Mouse (Mus musculus) neural tube, embryonic 10.5 days (tissue): ENCODE results near the gene Gabarap.

ENCODE experiments used
- DNase-seq: peaks from one replicate; pipeline ENCODE4 v3.0.0-alpha.2; 2017; ENCODE audit warnings: low spot score; ENCODE audit errors: extremely low spot score

Gene Gabarap

GRCm38 (mm10) chr11:69968793-69969192, 22.1 kb upstream of the Gabarap start:
- no peak for DNase-seq

GRCm38 (mm10) chr11:69970222-69970621, 20.7 kb upstream of the Gabarap start:
- no peak for DNase-seq

- DNase-seq: no peak
Measured at GRCm38 (mm10) chr11:69970775-69971174, 20.2 kb upstream of the Gabarap start.

GRCm38 (mm10) chr11:69974907-69975306, 16.0 kb upstream of the Gabarap start:
- DNase-seq: no peak

- DNase-seq: no peak
Measured at GRCm38 (mm10) chr11:69976271-69976670, 14.7 kb upstream of the Gabarap start.

GRCm38 (mm10) chr11:69979827-69980195, 11.1 kb upstream of the Gabarap start:
- DNase-seq: no peak

GRCm38 (mm10) chr11:69980196-69981140, 10.5 kb upstream of the Gabarap start:
- DNase-seq: peak; percentile 99

GRCm38 (mm10) chr11:69981141-69981762, 9.7 kb upstream of the Gabarap start, which contains the start of gene Ctdnep1:
Gene Ctdnep1 (plus strand): TSS chr11:69981156.
- DNase-seq: no peak

- DNase-seq: no peak
Measured at GRCm38 (mm10) chr11:69982225-69982624, 8.7 kb upstream of the Gabarap start, which contains the start of gene Elp5. Gene Elp5 (minus strand): TSS chr11:69982517.

DNA sequence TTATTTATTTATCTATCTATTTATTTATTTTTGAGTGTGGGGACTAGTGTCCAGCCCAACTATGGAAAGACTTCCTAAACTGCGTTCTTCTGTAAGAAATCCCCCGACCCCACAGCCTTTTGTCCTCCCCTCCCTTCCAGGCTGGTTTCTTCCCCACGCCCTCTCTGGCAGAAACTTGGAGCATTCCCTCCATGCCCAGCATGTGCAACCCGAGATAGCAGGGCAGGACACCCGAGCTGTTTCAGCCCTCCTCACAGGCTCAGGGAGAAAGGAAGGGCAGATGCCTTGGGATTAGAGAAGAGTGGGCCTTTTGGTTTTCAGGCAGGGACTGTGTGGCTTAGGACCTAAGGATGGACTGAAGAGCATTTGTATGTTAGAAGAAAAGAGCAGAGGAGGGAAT, 8.1 kb upstream of the Gabarap start:
- DNase-seq: no peak

- no peak for DNase-seq
Measured at GRCm38 (mm10) chr11:69983377-69983776, 7.6 kb upstream of the Gabarap start.

DNA sequence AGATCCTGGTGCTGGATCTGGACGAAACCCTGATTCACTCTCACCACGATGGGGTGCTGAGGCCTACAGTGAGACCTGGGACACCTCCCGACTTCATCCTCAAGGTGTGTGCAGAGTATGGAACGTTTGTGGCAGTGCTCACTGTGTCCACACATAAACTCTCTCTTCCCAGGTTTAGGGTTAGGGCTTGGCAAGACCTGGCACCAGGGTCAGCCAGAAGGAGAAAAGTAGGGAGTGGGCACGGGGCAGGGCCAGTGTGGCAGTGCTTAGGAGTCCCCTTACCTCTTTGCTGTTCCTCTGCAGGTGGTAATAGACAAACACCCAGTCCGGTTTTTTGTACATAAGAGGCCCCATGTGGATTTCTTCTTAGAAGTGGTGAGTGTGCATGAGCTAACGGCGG, 6.5 kb upstream of the Gabarap start:
- DNase-seq: no peak

DNA sequence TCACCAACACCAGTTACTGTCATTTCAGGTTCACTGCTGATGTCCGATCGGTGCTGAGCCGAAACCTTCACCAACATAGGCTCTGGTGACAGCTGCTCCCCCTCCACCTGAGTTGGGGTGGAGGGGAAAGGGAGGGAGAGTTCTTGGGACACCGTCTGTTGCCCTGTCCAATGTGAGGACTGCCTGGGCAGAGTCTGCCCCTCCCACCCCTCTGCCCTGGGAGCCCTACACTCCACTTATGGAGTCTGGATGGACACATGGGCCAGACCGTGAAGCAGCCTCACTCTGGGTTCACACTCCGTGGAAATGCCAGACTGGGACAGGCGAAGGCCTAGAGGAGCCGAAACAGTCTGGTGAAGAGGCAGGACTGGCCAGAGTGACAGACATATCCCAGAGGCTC, 994 bp upstream of the Gabarap start:
- DNase-seq: no peak

DNA sequence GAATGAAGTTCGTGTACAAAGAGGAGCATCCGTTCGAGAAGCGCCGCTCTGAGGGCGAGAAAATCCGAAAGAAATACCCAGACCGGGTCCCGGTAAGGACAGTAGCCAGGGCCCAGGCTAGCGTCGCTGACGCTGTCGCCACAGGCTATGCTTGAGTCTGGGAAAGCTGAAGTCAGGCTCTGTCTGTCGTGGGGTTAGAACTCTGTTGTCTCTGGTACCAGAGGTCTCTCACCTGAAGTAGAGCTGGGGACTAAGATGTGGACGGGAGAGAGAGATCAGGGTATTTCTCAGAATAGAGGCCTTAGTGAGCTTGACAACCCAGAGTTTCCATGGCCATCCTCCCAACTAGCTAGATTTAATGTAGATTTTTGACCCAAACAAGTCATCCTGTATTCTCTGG, 768 bp downstream of the Gabarap start:
- no peak for DNase-seq

DNA sequence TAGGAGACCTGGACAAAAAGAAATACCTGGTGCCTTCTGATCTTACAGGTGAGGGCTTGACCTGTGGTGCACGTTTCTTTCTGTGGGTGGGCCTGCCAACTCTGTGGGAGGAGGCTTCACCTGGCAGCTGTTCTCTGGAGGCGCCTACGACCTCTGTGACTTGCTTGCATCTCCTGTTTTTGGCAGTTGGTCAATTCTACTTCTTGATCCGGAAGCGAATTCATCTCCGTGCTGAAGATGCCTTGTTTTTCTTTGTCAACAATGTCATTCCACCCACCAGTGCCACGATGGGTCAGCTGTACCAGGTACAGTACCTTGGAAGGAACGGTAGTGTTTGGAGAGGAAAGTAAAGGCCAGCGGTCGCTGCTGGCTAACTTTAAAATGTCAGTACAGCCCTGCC, 1.5 kb downstream of the Gabarap start:
- DNase-seq: no peak

- DNase-seq: no peak
Measured at GRCm38 (mm10) chr11:69992932-69993331, 2.0 kb downstream of the Gabarap start.

- no peak for DNase-seq
Measured at GRCm38 (mm10) chr11:69994401-69995090, 3.6 kb downstream of the Gabarap start.

- DNase-seq: peak; percentile 97
Measured at GRCm38 (mm10) chr11:69995391-69995960, 4.5 kb downstream of the Gabarap start, which contains the start of gene Phf23. Gene Phf23 (plus strand): TSS chr11:69995777.

GRCm38 (mm10) chr11:69996161-69997061, 5.5 kb downstream of the Gabarap start:
- DNase-seq: peak; percentile 60

DNA sequence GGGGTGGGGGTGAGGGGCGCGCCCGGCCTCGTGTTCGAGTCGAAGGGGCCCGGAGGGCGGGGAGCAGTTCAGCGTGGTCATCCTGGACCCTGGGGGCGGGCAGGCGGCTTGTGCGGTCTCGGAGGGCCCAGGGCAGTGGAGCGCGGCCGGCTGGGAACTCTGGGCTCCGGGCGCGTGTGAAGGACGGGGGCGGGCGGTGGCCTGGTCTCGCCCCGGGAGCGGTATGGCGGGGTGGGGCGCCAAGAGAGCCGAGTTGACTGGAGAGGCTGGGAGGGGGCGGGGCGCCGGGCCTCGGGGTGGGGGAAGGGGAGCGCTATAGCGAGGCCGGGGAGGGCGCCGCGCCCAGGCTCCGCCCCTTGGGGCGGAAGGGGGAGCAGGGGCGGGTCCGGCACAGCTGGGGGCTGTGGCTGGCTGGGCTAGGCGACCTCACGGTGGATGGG, 6.1 kb downstream of the Gabarap start:
- DNase-seq: peak; percentile 89
